Mouse (Mus musculus) kidney, postnatal 14 days (tissue): Measurements from ENCODE around the gene Rbm33.

Experiments
- DNase-seq: peaks from one replicate; pipeline ENCODE4 v3.0.0; 2022; ENCODE audit warnings: mixed read lengths

The Rbm33 gene

GRCm38 (mm10) chr5:28414076-28414475 lies 97.2 kb downstream of the Rbm33 start:
- no peak for DNase-seq

- no peak for DNase-seq
Measured at GRCm38 (mm10) chr5:28416029-28416428, 99.1 kb downstream of the Rbm33 start.

DNA sequence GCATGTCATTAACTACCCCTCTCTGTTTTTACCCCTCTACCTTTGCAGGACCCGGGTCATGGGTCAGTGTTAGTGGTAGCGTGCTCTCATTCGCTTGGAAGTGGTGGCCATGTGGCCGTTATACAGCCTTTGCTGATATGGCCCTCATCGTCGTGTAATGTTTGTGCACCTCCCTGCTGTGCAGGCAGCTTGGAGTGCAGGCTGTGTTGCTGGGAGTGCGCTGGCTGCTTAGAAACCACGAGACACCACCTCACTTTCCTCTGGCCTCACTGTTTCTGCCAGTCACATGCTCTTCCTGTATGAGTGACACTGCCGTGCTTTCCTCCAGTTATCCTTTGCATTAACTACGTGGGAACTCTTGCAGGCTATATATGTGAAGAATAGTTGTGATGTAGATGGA lies 101.8 kb downstream of the Rbm33 start:
- DNase-seq, result no peak

DNA sequence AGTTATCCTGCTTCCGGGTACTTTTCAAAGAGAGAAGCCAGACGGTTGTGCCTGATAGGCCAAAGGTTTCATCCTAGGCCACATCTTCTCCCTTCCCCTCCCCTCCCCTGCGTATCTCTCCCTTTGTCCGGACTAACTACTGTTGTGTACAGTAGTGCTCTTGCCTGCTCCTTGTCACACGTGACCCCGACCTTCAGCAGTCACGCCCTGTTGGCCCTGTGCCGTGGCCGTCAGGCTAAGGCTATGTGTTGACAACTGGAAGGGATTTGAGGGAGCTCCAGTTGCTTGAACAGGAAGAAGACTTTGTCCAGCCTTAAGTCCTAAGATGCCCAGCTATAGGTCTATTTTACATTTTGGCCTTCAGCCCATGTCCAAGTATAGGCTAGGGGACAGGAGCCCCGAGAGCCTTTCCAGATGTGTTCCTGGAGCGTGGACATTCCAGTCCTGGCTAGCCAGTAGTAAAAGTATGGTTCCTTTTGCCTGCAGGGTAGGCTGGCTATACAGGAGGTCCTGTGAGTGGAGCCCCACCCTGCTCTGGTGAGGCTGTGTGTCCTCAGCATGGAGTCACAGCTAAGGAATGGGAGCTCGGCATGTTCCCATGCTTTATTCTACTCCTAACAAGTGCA lies 102.8 kb downstream of the Rbm33 start:
- DNase-seq, result no peak

GRCm38 (mm10) chr5:28423781-28424180 lies 106.9 kb downstream of the Rbm33 start:
- DNase-seq, result no peak

- no peak for DNase-seq
Measured at GRCm38 (mm10) chr5:28425926-28426325, 109.0 kb downstream of the Rbm33 start.

- DNase-seq, result no peak
Measured at GRCm38 (mm10) chr5:28450126-28450890, 133.4 kb downstream of the Rbm33 start.

GRCm38 (mm10) chr5:28451053-28451638 lies 134.2 kb downstream of the Rbm33 start:
- DNase-seq, result peak; percentile 81

DNA sequence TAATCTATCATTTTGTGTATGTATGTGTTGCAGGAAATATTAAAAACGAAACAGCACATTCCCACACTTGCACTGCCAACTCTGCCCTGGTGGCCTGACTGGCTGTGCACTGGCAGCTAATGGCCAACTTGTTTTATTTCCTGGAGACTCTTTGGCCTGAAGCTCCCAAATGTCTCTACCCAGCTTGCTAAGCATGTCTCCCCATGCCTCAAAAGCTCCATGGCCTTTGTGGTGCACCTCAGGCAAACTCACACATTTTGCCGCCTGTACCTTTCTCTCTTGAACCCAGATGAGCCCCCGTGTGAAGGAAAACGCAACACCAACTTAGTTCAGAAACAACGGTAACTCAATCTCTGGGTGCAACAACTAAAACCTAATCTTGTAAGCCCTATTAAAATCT lies 136.2 kb downstream of the Rbm33 start:
- DNase-seq, result no peak

- no peak for DNase-seq
Measured at GRCm38 (mm10) chr5:28453523-28453922, 136.6 kb downstream of the Rbm33 start.

- DNase-seq, result no peak
Measured at GRCm38 (mm10) chr5:28454546-28454945, 137.6 kb downstream of the Rbm33 start.

GRCm38 (mm10) chr5:28455721-28456120 lies 138.8 kb downstream of the Rbm33 start:
- no peak for DNase-seq

DNA sequence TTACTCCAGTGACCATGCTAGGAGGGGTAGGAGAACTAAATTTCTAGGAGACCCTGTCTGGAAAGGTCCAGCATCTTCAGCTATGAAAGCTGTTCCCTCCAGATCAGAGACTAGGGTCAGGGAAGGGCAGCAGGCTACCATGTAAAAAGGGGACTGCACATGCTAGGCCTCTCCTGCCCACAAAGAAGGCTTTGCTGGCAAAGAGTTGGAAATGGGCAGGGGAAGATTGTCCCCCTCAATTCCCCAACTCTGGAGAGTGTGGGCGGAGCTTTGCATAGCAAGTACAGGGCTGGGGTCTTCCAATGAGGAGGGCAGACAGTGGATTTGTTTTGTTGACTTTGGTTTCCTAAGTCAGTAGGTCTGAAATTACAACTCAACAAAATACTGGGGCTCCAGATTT lies 139.4 kb downstream of the Rbm33 start:
- no peak for DNase-seq

DNA sequence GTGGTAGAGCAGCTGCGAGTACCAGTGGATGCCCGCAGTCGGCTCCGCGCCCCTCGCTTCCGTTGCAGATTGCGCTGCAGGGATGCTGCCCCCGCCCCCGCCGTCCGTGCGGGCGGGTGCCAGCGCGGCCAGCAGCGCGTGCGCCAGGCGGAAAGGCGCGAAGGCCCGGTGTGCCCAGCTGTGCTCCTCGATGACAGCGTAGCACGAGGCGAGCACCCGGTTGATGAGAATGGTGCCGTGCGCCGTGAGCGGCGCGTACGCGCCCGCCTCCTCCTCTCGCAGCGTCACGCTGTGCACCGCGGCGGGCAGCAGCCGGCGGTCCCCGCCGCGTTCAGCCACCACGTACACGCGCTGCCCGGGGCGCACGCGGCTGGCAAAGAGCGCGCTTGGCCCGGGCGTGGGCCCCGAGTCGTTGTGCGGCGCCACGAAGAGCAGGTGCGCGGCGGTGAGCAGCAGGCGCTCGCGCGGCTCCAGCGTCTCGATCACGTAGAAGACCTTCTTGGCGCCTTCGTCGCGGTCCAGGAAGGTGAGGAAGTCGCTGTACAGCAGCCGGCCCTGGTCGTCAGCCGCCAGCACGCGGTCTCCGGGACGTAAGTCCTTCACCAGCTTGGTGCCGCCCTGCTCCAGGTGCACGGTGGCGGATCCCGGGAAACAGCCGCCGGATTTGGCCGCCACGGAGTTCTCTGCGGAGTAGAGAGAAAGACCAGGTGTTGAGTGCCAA lies 141.2 kb downstream of the Rbm33 start:
- no peak for DNase-seq

DNA sequence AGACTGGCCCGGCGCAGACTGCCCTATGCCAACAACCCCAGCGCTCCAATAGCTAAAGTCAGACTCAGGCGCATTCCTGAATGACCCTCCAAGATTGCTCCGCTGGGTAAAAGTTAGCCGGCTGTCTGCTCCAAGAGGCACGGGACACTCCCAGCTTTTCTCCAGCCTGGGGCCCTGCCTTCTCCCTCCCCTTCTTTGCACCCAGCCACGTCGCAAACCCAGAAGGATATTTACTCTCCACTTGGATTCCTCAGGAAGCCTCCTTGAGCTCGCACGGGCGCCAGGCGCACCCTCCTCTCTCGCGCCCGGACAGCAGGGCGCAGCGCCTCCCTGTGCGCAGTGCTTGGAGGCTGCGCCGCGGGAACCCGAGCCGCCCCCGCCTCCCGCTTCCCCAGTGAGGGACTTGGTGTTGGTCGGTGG lies 141.9 kb downstream of the Rbm33 start:
- no peak for DNase-seq

DNA sequence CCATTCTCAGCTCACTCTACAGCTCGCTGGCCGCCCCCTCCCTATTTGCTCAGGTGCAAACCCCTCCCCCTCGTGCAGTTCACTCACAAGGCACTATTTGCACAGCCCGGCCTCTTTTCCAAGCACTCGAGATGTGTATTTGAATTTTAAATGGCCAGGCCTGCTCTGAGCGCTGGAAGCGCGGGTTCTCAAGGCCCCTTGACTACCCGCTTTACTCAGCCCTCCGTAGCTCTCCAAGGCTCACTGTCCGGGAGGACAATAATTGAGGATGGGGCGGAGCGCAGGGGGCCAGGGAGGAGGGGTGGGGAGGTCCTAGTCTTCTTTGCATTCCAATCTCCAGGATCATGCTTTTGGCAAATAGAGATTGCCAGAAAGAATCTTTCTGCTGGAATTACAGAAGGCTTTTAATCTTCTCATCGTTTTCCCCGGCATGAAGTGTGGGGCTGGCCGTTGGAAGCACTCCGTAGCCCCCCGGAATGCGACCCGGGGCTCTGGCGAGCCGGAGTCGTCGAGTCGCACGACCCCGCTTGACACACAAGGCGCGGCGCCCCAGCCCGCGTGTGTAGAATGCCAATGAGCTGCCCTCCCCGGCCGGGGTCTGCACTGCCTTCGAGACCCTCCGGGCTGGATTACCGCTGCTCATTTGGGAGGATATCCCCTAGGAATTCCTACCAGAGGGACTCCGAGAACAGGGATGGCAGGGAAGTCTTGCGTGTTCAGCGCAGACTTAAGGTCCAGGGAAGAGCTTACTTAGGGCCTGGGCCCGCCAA lies 142.7 kb downstream of the Rbm33 start:
- no peak for DNase-seq

DNA sequence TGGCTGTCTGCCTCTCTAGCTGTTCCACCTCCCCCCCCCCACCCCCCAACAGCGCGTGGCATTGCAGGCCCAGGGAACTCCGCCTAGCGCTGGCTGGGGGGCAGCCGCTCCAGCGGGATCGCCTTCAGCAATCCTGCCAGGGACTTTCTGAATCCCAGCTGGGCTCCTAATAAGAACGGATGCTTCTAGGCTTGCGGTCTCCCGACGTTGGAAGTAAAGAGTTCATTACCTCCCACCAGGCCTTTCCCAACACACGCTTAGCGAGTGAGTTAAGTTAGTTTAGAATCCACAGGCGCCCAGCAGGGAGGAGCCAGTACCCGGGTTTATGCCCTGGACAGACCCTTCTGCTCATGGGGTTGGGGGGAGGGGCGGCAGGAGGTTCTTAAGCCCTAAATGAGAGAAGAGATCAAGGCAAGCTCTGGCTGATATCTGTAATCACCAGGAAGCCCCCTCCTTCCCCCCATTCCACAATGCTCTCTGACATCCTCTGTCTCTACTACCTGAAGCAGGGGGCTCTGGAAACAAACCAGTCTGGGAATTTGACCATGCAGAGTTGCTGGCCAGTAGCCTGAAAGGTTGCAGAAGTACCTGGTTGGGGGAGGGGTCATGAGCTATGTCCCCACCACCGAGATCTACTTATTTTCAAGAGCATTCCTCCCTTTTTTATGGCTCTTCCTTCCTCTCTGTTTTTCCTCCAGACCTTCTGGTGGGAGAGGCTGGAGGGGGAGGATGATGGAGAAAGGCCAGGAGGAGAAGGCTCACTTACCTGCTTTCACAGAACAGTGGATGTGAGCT lies 143.8 kb downstream of the Rbm33 start:
- DNase-seq, result no peak

- DNase-seq, result no peak
Measured at GRCm38 (mm10) chr5:28461376-28461775, 144.5 kb downstream of the Rbm33 start.

DNA sequence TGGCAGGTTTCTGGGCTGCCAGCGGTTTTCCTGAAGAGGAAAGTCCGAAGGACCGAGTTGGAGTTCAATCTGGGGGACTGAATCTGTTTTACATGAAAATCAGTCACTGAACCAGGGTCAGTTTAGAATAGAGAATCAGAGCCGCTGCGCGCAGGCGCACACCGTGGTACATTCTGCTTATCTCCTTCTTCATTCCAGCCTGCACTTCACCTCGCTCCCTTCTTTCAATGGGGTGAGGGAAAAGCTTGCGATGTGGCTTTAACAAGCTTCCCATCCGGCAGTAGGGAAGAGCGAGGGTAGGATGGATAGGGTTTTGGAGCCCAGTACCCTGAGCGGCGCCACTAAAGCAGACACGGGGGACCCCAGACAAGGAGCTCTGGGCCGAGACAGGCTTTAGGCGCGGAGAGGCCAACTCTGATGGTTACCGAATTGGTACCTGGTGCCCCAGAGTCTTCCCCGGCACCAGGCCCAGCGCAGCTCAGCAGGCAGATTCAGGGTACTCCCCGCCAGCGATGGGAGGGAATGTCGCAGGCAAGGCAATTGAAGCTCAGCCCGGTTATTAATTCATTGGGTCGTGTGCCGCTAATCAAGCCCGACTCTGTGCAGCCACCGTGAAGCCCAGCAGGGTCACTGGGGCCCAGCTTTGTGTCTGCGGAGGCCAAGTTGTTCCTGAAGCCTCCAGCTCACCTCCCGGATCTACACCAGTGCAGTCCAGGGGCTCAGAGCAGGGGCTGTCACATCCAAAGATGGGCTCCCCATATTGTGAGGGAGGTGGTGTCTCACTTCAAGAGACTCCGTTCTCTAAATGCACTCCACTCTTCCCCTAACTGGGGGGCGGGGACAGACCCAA lies 146.0 kb downstream of the Rbm33 start:
- DNase-seq, result peak; percentile 33

- peak; percentile 77 for DNase-seq
Measured at GRCm38 (mm10) chr5:28463656-28464055, 146.7 kb downstream of the Rbm33 start.
